Mouse (Mus musculus): ENCODE data around the gene Sv2a. TPM values are rescaled to one million over a fixed set of nuclear protein-coding genes. Genes with fewer than 3 reads are reported as not detected.
"Not testable (repeated sequence)": the region's sequence is repeated elsewhere in the genome, so short reads cannot be mapped to it uniquely, and the experiment has no call there.

Gene Sv2a
- polyA plus RNA-seq, 1 experiment from 2014 or later, result 14.1 TPM

- Histone ChIP-seq H3K27me3 (ENCODE audit: control insufficient read depth, insufficient read depth, low read length) (no peaks in the 10 kb centered on the region), H3K36me3 (ENCODE audit: control insufficient read depth, insufficient read depth, low read length) (no peaks in the 10 kb centered on the region), H3K9me3 (ENCODE audit: control insufficient read depth, low read length) (no peaks in the 10 kb centered on the region), H3K27ac (ENCODE audit: low read depth, low read length) (no peak overlapping the region), H3K4me1 (ENCODE audit: control insufficient read depth, insufficient read depth, low read length) (peaks cover 9% of the 10 kb centered on the region), H3K4me3 (ENCODE audit: low read depth, low read length) (no peak overlapping the region), H3K4me2 (ENCODE audit: low read depth) (no peak overlapping the region), H3K9ac (ENCODE audit: low read length) (no peak overlapping the region)
- 97% methylated on average over 2 of the region's 2 CpGs for WGBS
- no peak for ATAC-seq (ENCODE audit: insufficient read depth, low FRiP score, low TSS enrichment)
- DNase-seq (ENCODE audit: low spot score), result no peak
Observed at GRCm38 (mm10) chr3:96234914-96235313, 54.0 kb downstream of the Sv2a start.

GRCm38 (mm10) chr3:96235836-96236235, 54.9 kb downstream of the Sv2a start:
- Histone ChIP-seq H3K9me3 (ENCODE audit: control insufficient read depth, low read length) (no peaks in the 10 kb centered on the region), H3K9ac (ENCODE audit: low read length) (no peak overlapping the region), H3K4me1 (ENCODE audit: control insufficient read depth, insufficient read depth, low read length) (peaks cover 9% of the 10 kb centered on the region), H3K4me3 (ENCODE audit: low read depth, low read length) (no peak overlapping the region), H3K36me3 (ENCODE audit: control insufficient read depth, insufficient read depth, low read length) (no peaks in the 10 kb centered on the region), H3K27me3 (ENCODE audit: control insufficient read depth, insufficient read depth, low read length) (no peaks in the 10 kb centered on the region), H3K27ac (ENCODE audit: low read depth, low read length) (no peak overlapping the region), H3K4me2 (ENCODE audit: low read depth) (no peak overlapping the region)
- ATAC-seq (ENCODE audit: insufficient read depth, low FRiP score, low TSS enrichment) (no peak), DNase-seq (ENCODE audit: low spot score) (no peak)
- WGBS, result 67% methylated on average over 3 of the region's 3 CpGs

DNA sequence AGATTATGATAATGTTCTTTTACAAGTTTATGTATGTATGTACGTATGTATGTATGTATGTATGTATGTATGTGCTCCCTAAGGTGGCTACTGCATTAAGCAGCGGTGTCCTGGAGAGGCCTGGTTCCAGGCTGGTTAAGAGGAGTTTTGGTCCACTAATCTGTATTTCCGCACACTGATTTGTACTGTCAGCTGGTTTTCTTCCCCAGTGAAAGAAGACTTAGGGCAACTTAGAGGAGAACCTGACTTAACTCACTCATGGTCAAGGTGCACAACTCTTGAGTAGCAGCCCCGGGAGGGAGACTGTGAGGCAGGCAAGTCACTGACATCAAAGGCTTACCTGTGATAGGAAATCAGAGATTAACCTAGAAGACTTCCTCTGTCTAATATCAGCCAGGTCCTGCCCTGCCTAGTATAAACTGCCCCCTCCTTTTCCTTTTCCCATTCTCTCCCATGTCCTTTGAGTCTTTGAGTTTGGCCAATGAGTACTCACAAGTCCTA, 55.9 kb downstream of the Sv2a start:
- DNase-seq (ENCODE audit: low spot score), result no peak

DNA sequence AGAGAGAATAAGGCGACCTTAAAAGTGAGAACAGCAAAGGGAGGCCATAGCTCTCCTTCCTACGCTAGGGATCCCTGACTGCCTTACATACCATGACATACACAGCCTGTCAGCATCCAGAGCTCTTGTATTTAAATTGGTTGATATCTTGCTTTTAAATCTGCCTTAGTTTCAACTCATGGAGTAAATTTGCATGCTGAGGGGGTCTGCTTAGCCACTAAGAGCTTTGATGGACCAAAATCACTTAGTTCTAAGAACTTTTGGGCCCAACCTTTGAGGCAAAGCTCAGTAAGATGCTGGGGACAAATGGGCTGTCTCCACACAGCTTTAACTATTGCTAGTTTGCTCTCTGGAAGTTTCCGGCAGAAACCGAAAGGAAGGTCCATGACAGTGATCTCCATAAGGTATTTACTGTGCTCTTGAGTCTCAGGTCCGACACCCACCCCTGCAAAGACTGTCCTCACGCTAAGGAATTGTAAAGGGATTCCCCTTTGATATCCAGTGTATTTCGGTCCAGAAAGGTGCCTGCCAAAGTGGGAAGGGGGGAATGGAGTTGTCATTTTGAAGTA, 56.5 kb downstream of the Sv2a start:
- Histone ChIP-seq H3K4me1 (ENCODE audit: control insufficient read depth, insufficient read depth, low read length) (peaks cover 9% of the 10 kb centered on the region), H3K4me3 (ENCODE audit: low read depth, low read length) (peak overlapping the region; percentile 42), H3K9me3 (ENCODE audit: control insufficient read depth, low read length) (no peaks in the 10 kb centered on the region), H3K9ac (ENCODE audit: low read length) (peak overlapping the region; percentile 82), H3K4me2 (ENCODE audit: low read depth) (peak overlapping the region; percentile 51), H3K27ac (ENCODE audit: low read depth, low read length) (peak overlapping the region; percentile 84), H3K36me3 (ENCODE audit: control insufficient read depth, insufficient read depth, low read length) (no peaks in the 10 kb centered on the region), H3K27me3 (ENCODE audit: control insufficient read depth, insufficient read depth, low read length) (no peaks in the 10 kb centered on the region)
- WGBS, result 28% methylated on average over 7 of the region's 7 CpGs
- ATAC-seq (ENCODE audit: insufficient read depth, low FRiP score, low TSS enrichment) (no peak), DNase-seq (ENCODE audit: low spot score) (peak; percentile 43)

More for the DNA sequence above, 55.9 kb downstream of the Sv2a start:
- 84% methylated on average over 4 of the region's 4 CpGs for WGBS
- H3K4me2 ChIP-seq (ENCODE audit: low read depth), result peak overlapping the region; percentile 51
- H3K27ac ChIP-seq (ENCODE audit: low read depth, low read length), result no peak overlapping the region
- no peak for ATAC-seq (ENCODE audit: insufficient read depth, low FRiP score, low TSS enrichment)
- peak overlapping the region; percentile 42 for H3K4me3 ChIP-seq (ENCODE audit: low read depth, low read length)
- H3K4me1 ChIP-seq (ENCODE audit: control insufficient read depth, insufficient read depth, low read length), result peaks cover 9% of the 10 kb centered on the region
- no peaks in the 10 kb centered on the region for H3K27me3 ChIP-seq (ENCODE audit: control insufficient read depth, insufficient read depth, low read length)
- no peaks in the 10 kb centered on the region for H3K36me3 ChIP-seq (ENCODE audit: control insufficient read depth, insufficient read depth, low read length)
- no peaks in the 10 kb centered on the region for H3K9me3 ChIP-seq (ENCODE audit: control insufficient read depth, low read length)
- peak overlapping the region; percentile 82 for H3K9ac ChIP-seq (ENCODE audit: low read length)

DNA sequence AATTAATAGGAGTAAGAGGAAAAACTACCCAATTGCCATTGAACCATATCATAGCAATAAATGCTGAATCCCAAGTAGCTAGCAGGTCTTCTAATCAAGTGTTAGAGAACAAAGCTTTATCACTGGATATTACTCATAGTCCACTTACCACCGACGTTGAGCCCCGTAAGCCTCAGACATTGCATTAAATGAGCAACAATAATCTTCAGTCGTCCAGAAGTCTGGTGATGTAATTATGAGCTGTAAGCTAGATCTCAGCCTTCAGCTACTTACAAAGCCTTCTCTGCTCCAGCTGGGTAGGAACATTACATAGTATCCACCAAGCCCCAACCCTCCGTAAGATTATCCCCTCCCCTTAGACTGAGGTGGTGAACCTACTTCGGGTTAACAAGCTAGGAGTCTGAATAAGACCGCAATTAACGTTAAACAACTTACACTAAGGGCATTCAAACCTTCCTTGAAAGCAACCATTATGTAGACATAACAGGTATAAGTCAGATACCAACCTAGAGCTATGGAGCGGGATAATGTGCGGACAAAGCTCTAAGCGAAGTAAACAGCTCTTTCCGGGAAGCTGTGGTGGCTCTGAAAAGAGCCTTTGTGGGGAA, 57.1 kb downstream of the Sv2a start:
- Histone ChIP-seq H3K4me3 (ENCODE audit: low read depth, low read length) (peak overlapping the region; percentile 42), H3K9ac (ENCODE audit: low read length) (peak overlapping the region; percentile 82), H3K9me3 (ENCODE audit: control insufficient read depth, low read length) (no peaks in the 10 kb centered on the region), H3K36me3 (ENCODE audit: control insufficient read depth, insufficient read depth, low read length) (no peaks in the 10 kb centered on the region), H3K4me1 (ENCODE audit: control insufficient read depth, insufficient read depth, low read length) (peaks cover 9% of the 10 kb centered on the region), H3K4me2 (ENCODE audit: low read depth) (peak overlapping the region; percentile 51), H3K27me3 (ENCODE audit: control insufficient read depth, insufficient read depth, low read length) (no peaks in the 10 kb centered on the region), H3K27ac (ENCODE audit: low read depth, low read length) (peak overlapping the region; percentile 84)
- peak; percentile 49 for DNase-seq (ENCODE audit: low spot score)
- 0% methylated on average over 12 of the region's 12 CpGs for WGBS
- ATAC-seq (ENCODE audit: insufficient read depth, low FRiP score, low TSS enrichment), result no peak

- H3K4me3 ChIP-seq (ENCODE audit: low read depth, low read length), result peak within 1 kb of the TSS; percentile 42
- not testable (repeated sequence) for H3K9me3 ChIP-seq (ENCODE audit: control insufficient read depth, low read length); DNase-seq (ENCODE audit: low spot score); H3K36me3 ChIP-seq (ENCODE audit: control insufficient read depth, insufficient read depth, low read length); H3K27me3 ChIP-seq (ENCODE audit: control insufficient read depth, insufficient read depth, low read length)
- peak within 1 kb of the TSS; percentile 82 for H3K9ac ChIP-seq (ENCODE audit: low read length)
- peak within 1 kb of the TSS; percentile 51 for H3K4me2 ChIP-seq (ENCODE audit: low read depth)
- ATAC-seq (ENCODE audit: insufficient read depth, low FRiP score, low TSS enrichment), result peak; percentile 91
- H3K27ac ChIP-seq (ENCODE audit: low read depth, low read length), result peak within 1 kb of the TSS; percentile 84
- H3K4me1 ChIP-seq (ENCODE audit: control insufficient read depth, insufficient read depth, low read length), result peaks cover 10% of the 10 kb centered on the region
- 0% methylated on average over 19 of the region's 68 CpGs for WGBS
Observed at GRCm38 (mm10) chr3:96238954-96239793, 58.2 kb downstream of the Sv2a start, which contains the start of gene Hist2h3c2. Gene Hist2h3c2 (minus strand): TSS chr3:96239127.

DNA sequence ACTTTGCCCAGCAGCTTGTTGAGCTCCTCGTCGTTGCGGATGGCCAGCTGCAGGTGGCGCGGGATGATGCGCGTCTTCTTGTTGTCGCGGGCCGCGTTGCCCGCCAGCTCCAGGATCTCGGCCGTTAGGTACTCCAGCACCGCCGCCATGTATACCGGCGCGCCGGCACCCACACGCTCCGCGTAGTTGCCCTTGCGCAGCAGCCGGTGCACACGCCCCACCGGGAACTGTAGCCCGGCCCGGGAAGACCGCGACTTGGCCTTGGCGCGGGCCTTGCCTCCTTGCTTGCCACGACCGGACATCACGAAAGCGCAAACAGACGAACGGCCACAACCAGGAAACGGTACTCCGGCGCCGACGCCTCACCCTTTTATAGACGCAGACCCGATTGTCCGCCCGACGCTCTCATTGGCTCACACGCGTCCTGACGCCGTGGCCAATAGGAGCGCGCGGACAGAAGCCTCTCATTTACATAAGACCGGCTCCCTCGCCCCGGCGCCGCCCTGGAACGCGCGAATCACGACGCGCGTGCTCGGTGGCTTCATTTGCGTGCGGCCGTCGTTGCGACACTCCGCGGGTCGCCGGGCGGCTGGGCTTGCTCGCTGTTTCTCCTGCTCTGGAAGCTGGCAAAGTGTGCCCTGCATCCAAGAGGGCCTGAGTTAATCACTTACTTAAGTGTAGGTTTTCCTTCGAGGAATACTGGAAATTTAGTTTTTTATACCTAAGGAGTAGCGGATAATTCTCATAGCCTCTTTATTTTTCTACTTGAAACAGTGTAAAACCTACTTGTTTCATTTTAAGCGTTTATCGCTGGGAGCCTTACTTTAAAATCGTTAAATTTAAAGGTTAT, 59.2 kb downstream of the Sv2a start, which contains the start of gene Hist2h2aa2:
Gene Hist2h2aa2, minus strand, starts transcription at position 328 of the 850 bp plus-strand sequence.
- peak; percentile 84 for ATAC-seq (ENCODE audit: insufficient read depth, low FRiP score, low TSS enrichment)
- Histone ChIP-seq H3K4me2 (ENCODE audit: low read depth) (peak within 1 kb of the TSS; percentile 31), H3K9ac (ENCODE audit: low read length) (peak within 1 kb of the TSS; percentile 20), H3K27ac (ENCODE audit: low read depth, low read length) (peak within 1 kb of the TSS; percentile 63), H3K4me1 (ENCODE audit: control insufficient read depth, insufficient read depth, low read length) (peaks cover 13% of the 10 kb centered on the region), H3K4me3 (ENCODE audit: low read depth, low read length) (peak within 1 kb of the TSS; percentile 13)
- H3K27me3 ChIP-seq (ENCODE audit: control insufficient read depth, insufficient read depth, low read length); H3K9me3 ChIP-seq (ENCODE audit: control insufficient read depth, low read length); H3K36me3 ChIP-seq (ENCODE audit: control insufficient read depth, insufficient read depth, low read length): not testable (repeated sequence)
- WGBS, result 5% methylated on average over 25 of the region's 85 CpGs
- DNase-seq (ENCODE audit: low spot score), result peak; percentile 75

DNA sequence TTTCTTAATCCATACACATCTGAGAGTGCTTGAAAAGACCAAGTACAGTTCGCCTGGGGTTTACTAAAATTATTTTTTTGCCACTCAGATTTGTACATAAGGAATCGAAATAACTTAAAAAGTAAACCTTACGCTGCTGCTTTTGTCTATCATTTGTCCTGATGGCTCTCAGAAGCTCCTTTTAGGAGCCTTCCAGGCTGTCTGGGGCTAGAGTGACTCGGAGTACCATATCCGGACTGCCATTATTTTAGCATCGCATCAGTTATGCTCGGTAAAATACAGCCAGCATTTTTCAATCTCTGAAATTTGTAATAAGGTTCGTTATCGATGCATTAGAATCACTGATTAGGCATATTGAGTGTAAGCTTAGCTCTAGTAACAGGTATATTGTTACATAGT, 59.8 kb downstream of the Sv2a start:
- WGBS, result 78% methylated on average over 9 of the region's 9 CpGs
- Histone ChIP-seq H3K27me3 (ENCODE audit: control insufficient read depth, insufficient read depth, low read length) (no peaks in the 10 kb centered on the region), H3K4me1 (ENCODE audit: control insufficient read depth, insufficient read depth, low read length) (peaks cover 13% of the 10 kb centered on the region), H3K27ac (ENCODE audit: low read depth, low read length) (peak overlapping the region; percentile 63), H3K4me2 (ENCODE audit: low read depth) (peak overlapping the region; percentile 31), H3K9me3 (ENCODE audit: control insufficient read depth, low read length) (no peaks in the 10 kb centered on the region), H3K36me3 (ENCODE audit: control insufficient read depth, insufficient read depth, low read length) (no peaks in the 10 kb centered on the region), H3K9ac (ENCODE audit: low read length) (peak overlapping the region; percentile 20), H3K4me3 (ENCODE audit: low read depth, low read length) (no peak overlapping the region)
- DNase-seq (ENCODE audit: low spot score) (no peak), ATAC-seq (ENCODE audit: insufficient read depth, low FRiP score, low TSS enrichment) (no peak)

Measured in neural tube, embryonic 11.5 days (tissue).